1 mouse cellular context compared by ENCODE assay signal in genomic region chr8:13118516-13118915, GRCm38 (mm10).
TF ChIP-seq lines count a peak whose summit lies in the region.

No protein-coding gene starts in this region.

TF ChIP-seq in ES-E14, 5 proteins besides CTCF, POLR2A, EP300 and RAD21 (continued from another document):
- TF ChIP-seq CHD2 (IDR thresholded peaks at IDR 0.05; ENCODE audit: low read depth, low read length) (no peak), ZC3H11A (IDR thresholded peaks at IDR 0.05; ENCODE audit: borderline replicate concordance, low read depth, low read length) (no peak)
